Mouse (Mus musculus) layer of hippocampus, postnatal 14 days (tissue): ENCODE measurements at regions not wholly inside any gene's neighbourhood (a gene's known extent, or its start where the extent isn't known, plus 50 kb on each side); places are given as distances from the start of the nearest gene placed in this dataset.

ENCODE experiments used
- DNase-seq, 2 experiments: peaks; one replicate each; pipeline ENCODE4 v3.0.0; 2021 to 2022; ENCODE audit warnings: low spot score in 2 of 2, mixed read lengths in 1 of 2

- no peak for DNase-seq
Measured at GRCm38 (mm10) chr16:72152920-72153319, 155.2 kb upstream of the Robo1 start.

- DNase-seq = no peak
Measured at GRCm38 (mm10) chr16:72157913-72158312, 150.2 kb upstream of the Robo1 start.

GRCm38 (mm10) chr16:72159411-72159810, 148.7 kb upstream of the Robo1 start:
- DNase-seq = no peak

GRCm38 (mm10) chr16:72175727-72176126, 132.4 kb upstream of the Robo1 start:
- DNase-seq = no peak

GRCm38 (mm10) chr16:72194320-72194719, 113.8 kb upstream of the Robo1 start:
- DNase-seq = no peak

GRCm38 (mm10) chr16:72215360-72216013, 92.6 kb upstream of the Robo1 start:
- peak; percentile 65 to 84 for DNase-seq

- DNase-seq = peak in 1 of 2 experiments; percentile 46
Measured at GRCm38 (mm10) chr16:72218021-72218420, 90.1 kb upstream of the Robo1 start.

- peak; percentile 18 to 68 for DNase-seq
Measured at GRCm38 (mm10) chr16:72221912-72222502, 86.1 kb upstream of the Robo1 start.

- no peak for DNase-seq
Measured at GRCm38 (mm10) chr16:72223860-72224259, 84.2 kb upstream of the Robo1 start.

- DNase-seq = no peak
Measured at GRCm38 (mm10) chr16:72225157-72225880, 82.8 kb upstream of the Robo1 start.

- DNase-seq = no peak
Measured at GRCm38 (mm10) chr16:72234366-72234765, 73.7 kb upstream of the Robo1 start.

- DNase-seq = no peak
Measured at GRCm38 (mm10) chr16:72239631-72240030, 68.5 kb upstream of the Robo1 start.

- DNase-seq = no peak
Measured at GRCm38 (mm10) chr16:72256388-72256787, 51.7 kb upstream of the Robo1 start.
